Mouse (Mus musculus) hindbrain, embryonic 11.5 days (tissue): ENCODE data around the gene Prdm10. TPM values are rescaled to one million over a fixed set of nuclear protein-coding genes. Genes with fewer than 3 reads are reported as not detected.

ENCODE experiments used
- ATAC-seq: fragments of 200-750 bp; cut with Nextera tagmentation; 2 replicates; pipeline ENCODE4 v1.8.0; 2017; ENCODE audit warnings: mild to moderate bottlenecking, moderate TSS enrichment, moderate library complexity; ENCODE audit not compliant: low FRiP score
- DNase-seq: peaks from one replicate; pipeline ENCODE4 v3.0.0-alpha.2; 2015; ENCODE audit warnings: low spot score
- H3K27ac ChIP-seq: fragments of 300-500 bp; sonication (generic); 2 replicates; pipeline ENCODE4 v1.5.1; 2014; ENCODE audit warnings: mild to moderate bottlenecking, low read depth, low read length
- H3K27me3 ChIP-seq: fragments of 300-500 bp; sonication (generic); 2 replicates; pipeline ENCODE4 v1.6.1; 2014; ENCODE audit warnings: mild to moderate bottlenecking, low read length, moderate library complexity, mixed read lengths; ENCODE audit not compliant: control insufficient read depth, insufficient read depth
- H3K36me3 ChIP-seq: fragments of 300-500 bp; sonication (generic); 2 replicates; pipeline ENCODE4 v1.6.1; 2014; ENCODE audit warnings: mild to moderate bottlenecking, low read length, moderate library complexity, mixed read lengths; ENCODE audit not compliant: control insufficient read depth, insufficient read depth
- H3K4me1 ChIP-seq: fragments of 300-500 bp; sonication (generic); replicated peaks from 2 replicates; pipeline ENCODE4 v1.6.1; 2014; ENCODE audit warnings: low read length, mixed read lengths; ENCODE audit not compliant: control insufficient read depth, insufficient read depth
- H3K4me2 ChIP-seq: fragments of 300-500 bp; sonication (generic); replicated peaks from 2 replicates; pipeline ENCODE4 v1.6.1; 2014; ENCODE audit warnings: mild to moderate bottlenecking, low read depth, low read length
- H3K4me3 ChIP-seq: fragments of 300-500 bp; sonication (generic); 2 replicates; pipeline ENCODE4 v1.5.1; 2014; ENCODE audit warnings: low read depth, low read length
- H3K9ac ChIP-seq: fragments of 300-500 bp; sonication (generic); 2 replicates; pipeline ENCODE4 v1.6.1; 2014; ENCODE audit warnings: low read depth, low read length
- H3K9me3 ChIP-seq: fragments of 300-500 bp; sonication (generic); 2 replicates; pipeline ENCODE4 v1.6.1; 2016; ENCODE audit warnings: low read length; ENCODE audit not compliant: control insufficient read depth
- WGBS: fragments of 180-500 bp; shearing (Covaris S2); extraction: QIAGEN DNeasy Blood & Tissue Kit; methylation state at CpG from one replicate; pipeline ENCODE4 v1.1.7; 2014; 5-methylcytosine and 5-hydroxymethylcytosine counted together
- polyA plus RNA-seq: library from polyadenylated mRNA; unstranded; fragments of >200 nt; fragmentation: Nextera tagmentation; extraction: Ambion mirVana; gene quantifications from 2 replicates; pipeline ENCODE4 v1.2.1, GENCODE M21; 2014

The Prdm10 gene
- polyA plus RNA-seq: 6.9 and 7.5 TPM in 2 replicates

DNA sequence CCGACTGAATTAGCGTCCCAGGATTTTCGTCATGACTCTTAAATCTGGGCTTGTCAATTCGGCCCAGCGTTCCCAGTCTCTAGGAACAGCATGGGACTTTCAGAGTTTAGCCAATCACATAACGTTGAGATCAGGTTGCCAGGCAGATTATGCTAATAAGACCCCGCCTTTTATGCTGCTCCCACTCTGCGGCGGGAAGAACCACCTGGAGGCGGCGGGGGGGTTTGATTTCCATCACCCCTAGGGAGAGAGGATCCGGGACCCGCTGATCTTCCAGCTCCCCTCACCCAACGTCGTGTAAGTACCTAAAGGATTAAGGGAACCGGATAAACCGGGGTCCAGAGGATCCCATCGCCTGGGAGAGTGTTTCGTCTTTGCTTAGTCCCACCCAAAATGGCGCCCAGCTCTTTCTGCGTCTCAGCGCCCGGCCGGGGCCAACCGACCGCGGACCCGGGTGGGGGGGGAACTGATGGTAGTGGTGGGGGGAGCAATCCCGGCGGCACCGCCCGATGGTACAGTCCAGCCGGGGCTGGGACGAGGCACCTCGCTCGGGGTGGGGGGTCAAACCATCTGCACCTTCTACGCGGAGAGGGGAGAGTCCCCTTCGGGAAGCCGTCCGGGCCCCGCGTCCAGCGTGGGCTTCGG is at the start of gene Prdm10:
Prdm10 (plus strand) TSS at position 173 of the 645 bp plus-strand sequence.
- no peaks in the 10 kb centered on the region for H3K36me3 ChIP-seq
- peaks cover 2% of the 10 kb centered on the region; the same call in 1 of the 2 replicates for H3K4me1 ChIP-seq
- H3K4me2 ChIP-seq: peak within 1 kb of the TSS; percentile 63
- DNase-seq: peak; percentile 95
- no peaks in the 10 kb centered on the region for H3K27me3 ChIP-seq
- H3K9ac ChIP-seq: peak within 1 kb of the TSS; percentile 90
- ATAC-seq: peak; percentile 95
- under 1% methylated on average over 23 of the region's 45 CpGs for WGBS
- H3K4me3 ChIP-seq: peak within 1 kb of the TSS; percentile 80
- no peaks in the 10 kb centered on the region for H3K9me3 ChIP-seq
- peak within 1 kb of the TSS; percentile 100 for H3K27ac ChIP-seq

DNA sequence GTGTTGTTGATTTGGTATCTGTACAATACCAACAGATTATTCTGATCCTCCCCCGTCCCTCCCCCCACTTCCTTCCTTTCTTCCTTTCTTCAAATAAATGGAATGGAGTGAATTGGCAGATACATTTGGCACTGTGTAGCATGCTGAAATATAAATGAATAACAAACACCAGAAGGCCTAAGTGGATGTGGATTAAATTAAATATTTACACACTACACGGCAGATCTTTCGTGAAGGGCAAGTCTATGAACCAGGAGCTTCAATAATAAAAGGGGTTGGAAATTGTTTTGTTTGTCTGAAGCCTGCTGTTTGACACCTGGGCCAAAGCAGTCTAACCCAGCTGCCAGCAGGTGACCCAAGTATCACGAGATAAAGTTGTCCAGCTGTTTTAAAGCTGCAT is 45.3 kb upstream of the Prdm10 start:
- ATAC-seq (no peak), DNase-seq (no peak)
- no peaks in the 10 kb centered on the region for H3K36me3 ChIP-seq
- no peak overlapping the region for H3K27ac ChIP-seq
- H3K4me3 ChIP-seq: no peak overlapping the region
- H3K4me1 ChIP-seq: no peaks in the 10 kb centered on the region
- 74% methylated on average over 4 of the region's 4 CpGs for WGBS
- H3K9me3 ChIP-seq: no peaks in the 10 kb centered on the region
- H3K27me3 ChIP-seq: no peaks in the 10 kb centered on the region
- no peak overlapping the region for H3K9ac ChIP-seq
- H3K4me2 ChIP-seq: no peak overlapping the region

DNA sequence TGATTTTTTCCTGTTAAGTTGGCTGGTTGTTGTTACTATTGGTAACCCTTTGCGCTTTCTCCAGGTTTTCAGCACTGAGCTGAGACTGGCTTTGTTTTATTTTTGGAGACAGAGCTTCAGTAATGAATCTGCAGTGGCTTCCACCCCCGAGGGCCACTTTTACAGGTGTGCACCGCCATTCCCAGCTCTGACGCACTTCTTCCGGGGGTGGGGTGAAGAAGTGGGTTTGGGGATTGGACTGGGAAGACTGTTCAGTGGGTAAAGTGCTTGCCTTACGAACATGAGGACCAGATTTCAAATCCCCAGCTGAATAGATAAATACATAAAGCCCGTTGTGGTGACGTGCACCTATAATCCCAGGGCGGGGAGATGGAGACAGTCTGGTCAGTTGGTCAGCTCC is 44.8 kb upstream of the Prdm10 start:
- Histone ChIP-seq H3K27ac (no peak overlapping the region), H3K9me3 (no peaks in the 10 kb centered on the region), H3K4me1 (no peaks in the 10 kb centered on the region), H3K9ac (no peak overlapping the region), H3K4me3 (no peak overlapping the region), H3K27me3 (no peaks in the 10 kb centered on the region), H3K36me3 (no peaks in the 10 kb centered on the region), H3K4me2 (no peak overlapping the region)
- WGBS: 90% methylated on average over 9 of the region's 9 CpGs
- ATAC-seq (no peak), DNase-seq (no peak)

DNA sequence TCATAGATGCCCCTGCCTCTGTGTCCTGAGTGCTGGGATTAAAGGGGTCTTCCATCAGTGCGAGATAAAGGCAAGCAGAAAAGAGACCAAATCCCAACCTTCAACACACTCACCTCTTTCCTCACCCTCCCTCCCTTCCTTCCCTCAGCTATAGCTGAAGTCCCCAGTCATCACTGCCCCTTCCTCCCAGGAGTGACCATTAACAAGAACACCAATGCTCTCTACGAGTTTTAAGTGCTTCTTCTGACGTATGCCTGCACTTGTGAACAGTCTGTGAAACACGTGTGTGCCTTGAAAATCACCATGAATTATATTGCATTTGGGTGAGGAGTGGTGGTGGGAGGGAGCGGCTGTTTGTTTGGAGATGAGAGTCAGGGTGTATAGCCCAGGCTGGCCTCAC is 44.3 kb upstream of the Prdm10 start:
- Histone ChIP-seq H3K36me3 (no peaks in the 10 kb centered on the region), H3K27ac (no peak overlapping the region), H3K9me3 (no peaks in the 10 kb centered on the region), H3K4me3 (no peak overlapping the region), H3K27me3 (no peaks in the 10 kb centered on the region), H3K4me1 (no peaks in the 10 kb centered on the region), H3K9ac (no peak overlapping the region), H3K4me2 (no peak overlapping the region)
- no peak for DNase-seq
- ATAC-seq: no peak
- 78% methylated on average over 5 of the region's 5 CpGs for WGBS

DNA sequence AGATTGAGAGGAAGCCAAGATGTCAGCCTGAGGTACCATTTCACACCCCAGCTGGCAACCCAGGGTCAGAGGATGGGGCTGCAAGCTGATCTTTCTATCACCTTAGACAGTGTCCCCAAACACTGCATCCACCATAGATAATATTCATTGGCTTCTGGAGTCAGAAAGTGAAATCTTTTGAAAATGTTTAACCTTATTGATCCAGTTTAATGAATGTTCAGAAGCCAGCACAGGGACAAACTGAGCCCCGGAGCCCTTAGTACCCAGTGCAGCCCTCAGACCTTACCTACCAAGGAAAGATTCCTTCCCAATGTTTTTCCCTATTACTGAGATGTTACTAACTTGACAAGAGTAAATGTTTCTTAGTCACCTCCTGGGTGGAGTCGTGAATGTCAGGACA is 41.8 kb upstream of the Prdm10 start:
- Histone ChIP-seq H3K27me3 (no peaks in the 10 kb centered on the region), H3K4me3 (no peak overlapping the region), H3K36me3 (no peaks in the 10 kb centered on the region), H3K4me2 (no peak overlapping the region), H3K9me3 (no peaks in the 10 kb centered on the region), H3K4me1 (no peaks in the 10 kb centered on the region), H3K9ac (no peak overlapping the region), H3K27ac (no peak overlapping the region)
- no peak for DNase-seq
- 86% methylated on average over 2 of the region's 2 CpGs for WGBS
- ATAC-seq: no peak

DNA sequence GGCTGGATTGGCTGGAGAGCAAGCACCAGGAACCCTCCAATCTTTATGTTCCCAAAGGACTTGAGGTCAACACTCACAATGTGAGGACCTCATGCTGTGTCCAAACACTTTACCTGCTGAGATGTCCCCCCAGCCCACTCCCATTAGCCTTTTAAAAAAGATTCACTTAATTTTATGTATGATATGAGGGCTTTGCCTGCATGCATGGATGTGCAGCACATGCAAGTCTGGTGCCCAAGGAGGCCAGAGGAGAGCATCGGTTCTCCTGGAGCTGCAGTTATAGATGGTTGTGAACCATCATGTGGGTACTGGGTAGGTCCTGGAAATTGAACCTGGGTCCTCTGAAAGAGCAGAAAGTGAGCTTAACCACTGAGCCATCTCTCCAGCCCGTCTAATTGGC is 40.8 kb upstream of the Prdm10 start:
- no peaks in the 10 kb centered on the region for H3K9me3 ChIP-seq
- H3K27me3 ChIP-seq: no peaks in the 10 kb centered on the region
- H3K9ac ChIP-seq: no peak overlapping the region
- no peak overlapping the region for H3K27ac ChIP-seq
- no peak overlapping the region for H3K4me2 ChIP-seq
- H3K4me1 ChIP-seq: no peaks in the 10 kb centered on the region
- 89% methylated on average over 2 of the region's 2 CpGs for WGBS
- no peaks in the 10 kb centered on the region for H3K36me3 ChIP-seq
- H3K4me3 ChIP-seq: no peak overlapping the region
- ATAC-seq (no peak), DNase-seq (no peak)

DNA sequence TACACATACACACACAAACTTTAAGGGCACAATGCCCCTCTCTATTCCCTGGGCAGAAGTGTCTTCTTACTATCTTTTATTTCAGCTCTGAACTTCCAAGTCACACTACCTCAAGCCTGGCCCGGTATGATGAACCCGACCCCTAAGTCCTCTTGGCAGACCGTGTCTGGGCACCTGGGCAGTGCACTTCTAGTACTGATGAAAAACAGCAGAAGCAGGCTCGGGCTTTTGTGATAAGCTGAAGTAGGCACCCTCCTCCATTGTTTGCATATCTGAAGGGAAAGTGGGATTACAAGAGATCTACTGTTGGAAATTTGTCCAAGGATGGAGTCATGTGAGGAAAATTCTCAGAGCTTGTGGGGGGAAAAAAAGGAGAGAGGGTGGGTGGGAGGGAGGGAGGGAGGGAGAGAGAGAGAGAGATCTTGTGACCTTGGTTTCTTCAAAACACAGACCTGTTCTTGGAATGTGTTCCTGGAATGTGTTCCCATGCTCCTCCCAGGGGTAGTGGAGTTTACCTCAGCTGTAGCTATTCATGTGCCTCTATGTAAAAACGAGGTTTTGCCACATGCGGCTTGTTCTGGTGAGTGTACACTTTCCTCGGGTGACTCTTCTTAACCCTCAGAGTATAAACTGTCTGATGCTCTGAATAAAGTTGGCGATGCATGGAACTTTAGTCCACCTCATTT is 39.7 kb upstream of the Prdm10 start:
- H3K9me3 ChIP-seq: no peaks in the 10 kb centered on the region
- no peak overlapping the region for H3K9ac ChIP-seq
- H3K4me2 ChIP-seq: no peak overlapping the region
- WGBS: 89% methylated on average over 8 of the region's 8 CpGs
- DNase-seq (no peak), ATAC-seq (no peak)
- no peaks in the 10 kb centered on the region for H3K27me3 ChIP-seq
- H3K4me3 ChIP-seq: no peak overlapping the region
- no peaks in the 10 kb centered on the region for H3K4me1 ChIP-seq
- H3K36me3 ChIP-seq: no peaks in the 10 kb centered on the region
- no peak overlapping the region for H3K27ac ChIP-seq

DNA sequence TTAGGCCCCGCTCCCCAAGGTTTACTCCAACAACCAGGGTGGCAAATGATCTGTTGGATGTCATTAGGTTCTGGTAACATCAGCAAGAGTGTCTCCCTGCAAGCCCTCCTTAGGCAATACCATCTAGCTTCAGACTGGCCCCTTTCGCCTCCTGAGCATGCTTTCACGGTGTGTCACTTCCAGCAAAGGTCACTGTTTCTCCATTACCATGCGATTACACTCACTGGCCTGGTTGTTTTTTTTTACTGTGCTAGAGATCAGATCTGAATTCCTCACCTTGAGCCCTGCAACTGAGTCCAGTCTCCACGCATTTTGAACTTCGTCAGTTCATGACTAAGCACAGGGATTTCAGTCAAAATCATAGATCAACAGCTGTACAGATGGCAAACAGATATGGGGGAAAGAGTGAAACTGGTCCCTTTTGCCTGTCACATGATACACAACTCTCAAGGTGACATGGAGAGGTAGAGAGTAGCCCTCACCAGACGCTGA is 39.1 kb upstream of the Prdm10 start:
- no peak for ATAC-seq
- no peak overlapping the region for H3K9ac ChIP-seq
- 86% methylated on average over 7 of the region's 7 CpGs for WGBS

More for the DNA sequence above, 39.1 kb upstream of the Prdm10 start:
- H3K9me3 ChIP-seq: no peaks in the 10 kb centered on the region
- no peak for DNase-seq
- no peaks in the 10 kb centered on the region for H3K27me3 ChIP-seq
- H3K36me3 ChIP-seq: no peaks in the 10 kb centered on the region
- no peaks in the 10 kb centered on the region for H3K4me1 ChIP-seq
- H3K4me3 ChIP-seq: no peak overlapping the region
- H3K27ac ChIP-seq: no peak overlapping the region
- no peak overlapping the region for H3K4me2 ChIP-seq
